Mouse (Mus musculus) lung, postnatal 4 days (tissue): ENCODE data around the gene Nme7.

ENCODE experiments used
- DNase-seq, 2 experiments: peaks; one replicate each; pipeline ENCODE4 v3.0.0; 2021

The Nme7 gene

GRCm38 (mm10) chr1:164384972-164385371, 81.1 kb downstream of the Nme7 start:
- DNase-seq = no peak

DNA sequence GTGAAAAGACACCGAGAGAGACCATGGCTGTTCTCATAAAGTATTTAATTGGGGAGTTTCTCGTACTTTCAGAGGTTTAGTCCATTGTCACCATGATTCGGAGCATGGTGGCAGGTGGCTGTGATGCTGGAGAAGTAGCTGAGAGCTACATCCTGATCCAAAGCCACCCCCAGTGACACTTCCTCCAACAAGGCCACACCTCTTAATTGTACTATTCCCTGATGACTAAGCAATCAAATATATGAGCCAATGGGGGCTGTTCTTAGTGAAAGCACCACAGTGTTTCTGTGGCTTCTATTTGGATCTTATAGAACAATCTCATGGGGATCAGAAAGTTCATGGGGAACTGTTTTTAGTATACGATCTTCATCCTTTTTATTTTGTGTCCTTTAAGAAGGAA, 85.8 kb downstream of the Nme7 start:
- DNase-seq = no peak

GRCm38 (mm10) chr1:164392176-164392575, 88.3 kb downstream of the Nme7 start:
- no peak for DNase-seq

GRCm38 (mm10) chr1:164395131-164395780, 91.3 kb downstream of the Nme7 start:
- DNase-seq = no peak

DNA sequence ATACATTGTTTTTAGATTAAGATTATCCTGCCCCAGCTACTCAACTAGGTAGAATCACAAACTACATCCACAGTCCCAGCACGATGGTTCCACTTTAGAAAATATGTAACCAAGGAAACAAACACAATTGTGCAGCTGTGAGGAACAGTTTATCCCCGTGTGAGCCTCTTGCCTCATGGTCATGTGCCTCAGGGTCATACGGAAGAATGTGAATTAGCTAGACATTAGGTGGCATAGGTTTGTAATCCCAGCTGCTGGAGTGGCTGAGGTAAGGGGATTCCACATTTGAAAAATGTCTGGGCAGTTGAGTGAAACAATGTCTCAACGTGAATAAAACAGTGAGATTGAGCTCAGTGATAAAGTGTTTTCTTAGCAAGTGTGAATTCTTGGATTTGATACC, 93.8 kb downstream of the Nme7 start:
- DNase-seq = no peak

GRCm38 (mm10) chr1:164399578-164399977, 95.7 kb downstream of the Nme7 start:
- peak in 1 of 2 experiments; percentile 22 for DNase-seq

DNA sequence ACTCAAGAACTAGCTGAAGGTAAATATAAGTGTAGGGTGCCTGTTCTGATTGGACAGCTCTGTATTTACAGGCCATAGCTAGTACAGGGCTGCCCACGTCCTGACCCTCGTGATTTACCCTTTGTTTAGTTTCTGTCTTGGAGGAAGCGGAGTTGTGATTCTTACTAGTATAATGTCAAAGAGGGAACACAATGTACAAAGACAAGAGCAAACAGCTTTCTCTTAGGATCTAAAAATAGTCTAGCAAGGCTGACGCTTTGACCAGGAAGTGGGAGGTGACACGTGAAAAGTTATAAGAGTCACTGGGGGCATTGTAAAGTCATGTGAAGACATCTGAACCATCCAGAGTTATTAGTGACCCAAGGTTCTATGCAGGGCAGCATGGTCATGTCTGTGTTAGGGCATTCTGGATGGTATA, 101.5 kb downstream of the Nme7 start:
- no peak for DNase-seq

- DNase-seq = no peak
Measured at GRCm38 (mm10) chr1:164406506-164406905, 102.6 kb downstream of the Nme7 start.

GRCm38 (mm10) chr1:164408655-164409054, 104.7 kb downstream of the Nme7 start:
- no peak for DNase-seq

DNA sequence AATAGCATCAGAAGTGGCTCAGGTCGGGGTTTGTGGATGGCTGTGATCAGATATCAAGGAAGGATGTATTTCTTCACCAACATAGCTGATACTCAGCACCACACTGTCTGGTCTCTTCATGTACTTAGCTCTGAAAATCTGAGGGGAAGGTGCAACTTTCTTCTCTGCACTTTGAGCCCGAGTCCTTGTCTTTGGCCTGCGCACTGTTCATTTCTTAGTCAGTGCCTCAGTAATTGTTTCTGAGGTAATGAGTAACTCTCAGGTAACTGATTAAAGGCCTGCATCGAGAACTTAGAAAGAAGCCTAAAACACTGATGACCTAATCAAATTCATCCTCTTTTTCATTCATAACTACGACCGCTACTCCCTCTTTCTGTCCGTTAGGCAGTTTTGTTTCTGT, 107.4 kb downstream of the Nme7 start:
- DNase-seq = no peak

DNA sequence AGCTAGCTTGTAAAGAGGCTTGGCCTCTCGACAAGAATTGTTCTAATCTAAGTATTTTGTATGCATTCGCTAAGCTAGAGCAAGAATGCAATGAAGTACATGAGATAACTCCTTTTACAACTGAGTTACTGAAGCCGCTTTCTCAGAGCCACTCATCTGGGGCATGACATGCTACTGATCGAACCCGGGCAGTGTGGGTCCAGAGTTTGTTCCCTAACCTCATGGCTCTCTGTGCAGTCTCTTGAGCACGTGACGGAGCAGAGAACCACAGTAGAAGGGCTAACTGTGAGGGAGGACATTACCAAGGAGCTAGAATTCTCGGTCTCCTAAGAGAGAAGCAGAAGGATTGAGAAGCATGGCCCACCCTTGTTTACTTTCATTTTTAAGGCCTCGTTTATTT, 109.0 kb downstream of the Nme7 start:
- no peak for DNase-seq

DNA sequence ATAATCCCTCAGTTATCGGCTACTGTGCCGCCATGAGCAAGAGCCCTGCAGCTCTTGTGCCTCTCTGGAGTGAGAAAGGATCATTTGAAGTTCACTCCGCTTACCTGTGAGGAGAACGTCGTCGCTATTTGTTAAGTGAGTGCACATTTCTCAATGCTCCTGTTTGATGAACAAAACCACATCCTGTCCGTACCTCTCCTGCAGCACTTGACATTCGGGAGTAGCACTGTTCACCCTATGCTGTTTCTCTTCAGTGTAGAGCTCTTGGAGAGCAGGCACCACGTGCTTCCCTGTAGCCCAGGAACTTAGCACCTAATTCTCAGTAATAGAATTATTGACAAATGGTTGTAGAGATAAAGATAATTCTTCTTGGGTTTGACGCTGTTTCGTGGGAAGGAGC, 109.7 kb downstream of the Nme7 start:
- DNase-seq = peak in 1 of 2 experiments; percentile 9

- no peak for DNase-seq
Measured at GRCm38 (mm10) chr1:164415347-164415751, 111.4 kb downstream of the Nme7 start.

DNA sequence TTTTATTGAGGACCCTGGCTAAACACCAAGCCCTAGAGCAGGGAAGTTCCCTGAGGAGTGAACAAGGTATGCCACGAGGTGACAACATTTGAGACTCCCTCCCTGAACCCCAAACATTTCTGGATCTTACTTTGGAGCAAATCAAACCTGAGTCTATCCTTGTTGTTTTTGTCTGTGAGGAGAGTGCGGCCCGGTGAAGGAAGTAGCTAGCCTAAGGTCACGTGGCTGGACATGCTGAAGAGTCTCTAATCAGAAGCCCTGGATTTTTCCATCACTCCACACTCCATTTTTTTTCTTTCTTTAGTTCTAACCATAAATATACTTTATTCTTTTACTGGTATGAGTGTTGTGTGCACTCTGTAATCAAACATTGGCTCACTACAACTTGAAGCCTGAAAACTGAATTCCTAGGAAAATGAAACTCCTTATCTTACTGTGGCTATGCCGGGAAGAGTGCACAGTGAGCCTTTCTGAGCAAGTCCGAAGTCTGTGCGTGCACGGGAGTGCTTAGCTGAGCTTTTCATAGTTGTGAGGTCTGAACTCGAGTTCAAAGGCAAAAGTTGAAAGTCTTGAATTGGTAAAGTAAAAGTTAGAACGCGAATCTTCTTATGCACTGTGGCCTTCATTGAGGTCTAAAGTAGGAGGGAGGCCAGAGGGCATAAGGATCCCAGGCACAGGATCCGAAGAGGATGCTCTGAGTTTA, 112.9 kb downstream of the Nme7 start:
- no peak for DNase-seq

- no peak for DNase-seq
Measured at GRCm38 (mm10) chr1:164417604-164418003, 113.7 kb downstream of the Nme7 start.

- DNase-seq = no peak
Measured at GRCm38 (mm10) chr1:164418320-164418719, 114.4 kb downstream of the Nme7 start.

GRCm38 (mm10) chr1:164419401-164419800, 115.5 kb downstream of the Nme7 start:
- DNase-seq = no peak

GRCm38 (mm10) chr1:164420623-164421354, 116.9 kb downstream of the Nme7 start:
- DNase-seq = no peak

- no peak for DNase-seq
Measured at GRCm38 (mm10) chr1:164426227-164426626, 122.3 kb downstream of the Nme7 start.

- no peak for DNase-seq
Measured at GRCm38 (mm10) chr1:164427777-164428176, 123.9 kb downstream of the Nme7 start.

DNA sequence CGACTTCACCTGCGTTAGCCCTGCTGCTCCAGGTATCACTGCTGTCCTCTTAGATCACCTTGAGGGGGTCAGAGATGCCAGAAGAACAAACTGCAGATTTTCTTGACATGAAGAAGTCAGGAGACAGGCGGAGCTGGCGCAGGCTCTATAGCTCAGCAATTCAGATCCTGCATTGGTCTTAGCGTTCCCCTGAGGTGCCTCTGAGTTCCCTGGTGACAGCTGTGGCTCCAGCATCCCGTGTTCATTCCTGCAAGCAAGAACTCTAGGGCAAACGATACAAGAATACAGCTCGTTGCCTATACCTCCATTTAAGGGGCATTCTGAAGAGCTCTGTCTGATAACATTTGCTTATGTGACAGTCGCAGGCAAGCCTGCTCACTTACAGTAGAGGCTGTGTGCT, 124.7 kb downstream of the Nme7 start:
- no peak for DNase-seq

GRCm38 (mm10) chr1:164432649-164433048, 128.7 kb downstream of the Nme7 start:
- no peak for DNase-seq

DNA sequence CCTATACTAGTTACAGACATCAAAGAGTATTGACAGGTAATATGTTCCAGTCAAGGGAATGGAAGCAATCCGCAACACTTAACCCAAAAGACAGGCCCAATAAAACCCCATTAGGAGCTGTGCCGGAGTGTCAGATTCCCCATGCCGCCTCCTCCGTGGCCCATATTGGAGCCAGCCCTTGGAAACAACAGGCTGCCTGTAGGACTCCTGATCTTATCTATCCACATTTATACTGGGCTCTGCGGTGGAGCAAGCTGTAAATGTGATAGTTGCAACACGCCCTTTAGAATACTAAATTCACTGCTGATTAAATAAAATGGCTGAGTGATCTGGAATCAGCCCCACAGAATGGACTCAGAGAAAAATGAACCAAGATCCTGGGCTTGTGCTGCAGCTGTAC, 130.1 kb downstream of the Nme7 start:
- no peak for DNase-seq

DNA sequence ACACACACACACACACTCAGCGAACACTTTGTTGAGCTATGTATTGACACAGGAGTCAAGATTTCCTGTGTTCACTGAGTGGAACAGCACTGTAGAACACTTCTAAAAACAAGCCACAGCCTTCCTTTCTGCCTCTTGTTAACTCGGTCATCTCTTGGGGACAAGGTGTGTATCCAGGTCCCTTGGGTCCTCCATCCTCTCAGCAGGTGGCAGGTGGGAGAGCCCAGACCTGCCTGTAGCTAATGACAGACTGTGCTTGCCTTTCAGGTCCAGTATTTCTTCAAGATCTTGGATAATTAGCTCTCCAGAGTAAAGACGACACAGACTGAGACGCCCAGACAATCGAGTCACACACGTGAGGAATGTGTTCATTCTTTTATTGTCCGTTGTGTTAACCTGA, 132.8 kb downstream of the Nme7 start:
- DNase-seq = no peak
